Mouse (Mus musculus): ENCODE measurements around the gene Gm9821.

The Gm9821 gene

GRCm38 (mm10) chr2:91945483-91945882 is at the start of gene Gm9821:
Gm9821 (plus strand) TSS chr2:91945703.
- DNase-seq (ENCODE audit: low spot score in 2 of 2), result no peak

GRCm38 (mm10) chr2:91897968-91898367 is 47.5 kb upstream of the Gm9821 start:
- no peak for DNase-seq (ENCODE audit: low spot score in 2 of 2)

DNA sequence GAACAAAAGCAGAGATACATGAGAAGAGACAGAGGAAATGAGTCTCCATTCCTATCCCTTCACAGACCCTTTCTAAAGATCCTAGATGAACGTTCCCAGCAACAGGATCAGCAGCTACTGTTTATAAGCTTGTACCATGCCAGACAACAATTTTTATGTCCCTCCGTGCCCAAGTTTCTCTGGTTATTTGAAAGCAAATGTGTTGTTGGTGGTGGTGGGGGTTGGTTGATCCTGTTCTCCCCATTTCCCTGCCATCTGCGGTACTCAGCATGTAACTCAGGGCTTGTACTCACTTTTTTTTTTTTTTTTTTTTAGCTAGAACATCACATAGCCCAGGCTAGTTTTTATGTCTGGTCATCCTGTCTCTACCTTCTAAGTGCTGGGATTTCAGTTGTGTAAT is 46.4 kb upstream of the Gm9821 start:
- DNase-seq (ENCODE audit: low spot score in 2 of 2), result no peak

GRCm38 (mm10) chr2:91900431-91900830 is 45.1 kb upstream of the Gm9821 start:
- DNase-seq (ENCODE audit: low spot score in 2 of 2), result no peak

DNA sequence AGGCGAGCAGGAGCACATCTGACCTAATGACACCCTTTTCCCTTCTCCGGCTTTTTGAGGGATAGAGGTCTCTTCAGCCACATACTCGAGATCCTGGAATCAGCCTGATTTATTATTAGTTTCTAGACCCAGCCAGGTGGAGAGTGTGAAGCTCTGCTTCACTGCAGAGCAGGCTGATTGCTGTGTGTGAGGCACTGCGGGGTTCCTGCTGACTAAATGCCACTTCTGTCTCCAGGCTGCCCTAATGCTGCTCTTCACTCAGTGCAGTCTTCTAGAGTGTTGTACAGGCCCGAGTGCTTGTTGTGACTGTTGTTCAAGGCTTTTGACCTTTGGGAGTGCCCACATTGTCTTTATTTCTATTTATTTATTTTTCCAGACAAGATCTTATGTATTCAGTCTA is 43.2 kb upstream of the Gm9821 start:
- DNase-seq (ENCODE audit: low spot score in 2 of 2), result no peak

- DNase-seq (ENCODE audit: low spot score in 2 of 2), result peak; percentile 32 to 56
These were observed 42.2 kb upstream of the Gm9821 start for GRCm38 (mm10) chr2:91903171-91903925.

- DNase-seq (ENCODE audit: low spot score in 2 of 2), result peak in 1 of 2 experiments; percentile 40
These were observed 40.7 kb upstream of the Gm9821 start for GRCm38 (mm10) chr2:91904618-91905307.

DNA sequence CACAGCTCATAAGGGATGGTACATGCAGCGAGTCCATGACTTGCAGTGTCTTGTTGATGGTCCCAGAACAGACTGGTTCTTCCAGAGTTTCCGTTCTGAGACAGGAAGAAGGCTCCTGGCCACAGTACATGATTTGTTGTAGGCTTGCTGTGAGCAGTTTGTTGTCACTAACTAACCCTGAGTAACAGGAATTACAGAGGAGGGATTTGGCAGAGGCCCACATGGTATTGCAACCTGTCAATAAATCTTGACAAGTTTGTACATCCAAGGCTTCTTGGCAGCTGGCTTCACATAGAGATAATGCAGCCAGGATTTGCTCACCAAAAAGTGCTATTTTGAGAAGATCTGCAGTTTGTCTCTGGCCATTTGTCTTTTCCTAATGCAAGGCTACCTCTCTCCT is 39.4 kb upstream of the Gm9821 start:
- no peak for DNase-seq (ENCODE audit: low spot score in 2 of 2)

DNA sequence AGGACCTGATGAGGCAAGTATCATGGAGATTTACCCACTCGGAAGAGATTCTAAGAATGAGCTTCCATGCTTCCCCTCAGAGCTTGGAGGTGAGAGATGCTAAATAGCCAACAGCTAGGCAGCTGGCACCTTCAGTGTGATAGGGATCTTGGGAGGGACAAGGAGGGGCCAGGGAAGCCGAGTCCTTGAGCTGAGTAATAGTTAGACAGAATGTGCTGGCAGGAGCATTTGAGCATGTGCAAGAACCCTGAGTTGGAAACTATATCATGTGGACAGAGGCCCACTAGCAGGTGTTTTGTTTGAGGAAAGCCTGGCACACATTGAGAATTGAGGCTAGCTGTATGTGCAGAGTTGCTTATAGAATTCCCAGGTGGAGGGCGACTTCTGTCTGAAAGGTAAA is 32.9 kb upstream of the Gm9821 start:
- no peak for DNase-seq (ENCODE audit: low spot score in 2 of 2)

- DNase-seq (ENCODE audit: low spot score in 2 of 2), result no peak
These were observed 32.0 kb upstream of the Gm9821 start for GRCm38 (mm10) chr2:91913328-91914110.

- no peak for DNase-seq (ENCODE audit: low spot score in 2 of 2)
These were observed 29.0 kb upstream of the Gm9821 start for GRCm38 (mm10) chr2:91916346-91916977.

DNA sequence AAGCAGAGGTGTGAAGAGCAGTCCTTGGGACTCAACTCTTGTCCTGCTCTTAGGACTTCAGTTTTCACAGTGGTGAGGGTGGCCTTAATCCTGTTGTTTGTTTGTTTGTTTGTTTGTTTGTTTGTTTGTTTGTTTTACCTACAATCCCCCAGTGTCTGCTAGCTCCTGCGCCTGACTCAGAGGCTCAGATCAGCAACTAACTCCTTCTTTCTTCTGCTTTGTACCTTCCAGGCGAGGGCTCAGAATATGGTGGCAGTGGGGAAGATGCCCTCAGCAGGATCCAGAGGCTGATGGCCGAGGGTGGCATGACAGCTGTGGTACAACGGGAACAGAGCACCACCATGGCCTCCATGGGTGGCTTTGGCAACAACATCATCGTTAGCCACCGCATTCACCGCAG is 28.4 kb upstream of the Gm9821 start:
- DNase-seq (ENCODE audit: low spot score in 2 of 2), result no peak

DNA sequence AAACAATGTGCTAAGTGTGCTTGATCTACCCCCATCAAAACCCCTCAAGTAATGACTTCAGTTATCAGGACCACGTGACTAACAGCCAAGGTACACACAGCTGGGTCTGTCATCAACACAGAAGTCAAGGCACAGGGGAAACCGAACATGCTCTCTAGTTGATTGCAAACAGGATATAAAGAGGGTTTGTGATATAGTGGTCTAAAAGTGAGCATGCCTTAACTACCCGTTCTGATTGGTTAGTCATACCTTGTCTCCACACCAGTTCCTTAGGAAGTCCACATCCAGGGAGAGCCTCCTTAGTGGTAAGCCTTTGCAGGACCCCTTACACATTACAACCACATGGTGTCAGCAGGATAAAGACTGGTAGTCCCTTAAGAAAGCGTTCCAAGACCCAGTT is 25.4 kb upstream of the Gm9821 start:
- no peak for DNase-seq (ENCODE audit: low spot score in 2 of 2)

GRCm38 (mm10) chr2:91921181-91921789 is 24.2 kb upstream of the Gm9821 start:
- no peak for DNase-seq (ENCODE audit: low spot score in 2 of 2)

DNA sequence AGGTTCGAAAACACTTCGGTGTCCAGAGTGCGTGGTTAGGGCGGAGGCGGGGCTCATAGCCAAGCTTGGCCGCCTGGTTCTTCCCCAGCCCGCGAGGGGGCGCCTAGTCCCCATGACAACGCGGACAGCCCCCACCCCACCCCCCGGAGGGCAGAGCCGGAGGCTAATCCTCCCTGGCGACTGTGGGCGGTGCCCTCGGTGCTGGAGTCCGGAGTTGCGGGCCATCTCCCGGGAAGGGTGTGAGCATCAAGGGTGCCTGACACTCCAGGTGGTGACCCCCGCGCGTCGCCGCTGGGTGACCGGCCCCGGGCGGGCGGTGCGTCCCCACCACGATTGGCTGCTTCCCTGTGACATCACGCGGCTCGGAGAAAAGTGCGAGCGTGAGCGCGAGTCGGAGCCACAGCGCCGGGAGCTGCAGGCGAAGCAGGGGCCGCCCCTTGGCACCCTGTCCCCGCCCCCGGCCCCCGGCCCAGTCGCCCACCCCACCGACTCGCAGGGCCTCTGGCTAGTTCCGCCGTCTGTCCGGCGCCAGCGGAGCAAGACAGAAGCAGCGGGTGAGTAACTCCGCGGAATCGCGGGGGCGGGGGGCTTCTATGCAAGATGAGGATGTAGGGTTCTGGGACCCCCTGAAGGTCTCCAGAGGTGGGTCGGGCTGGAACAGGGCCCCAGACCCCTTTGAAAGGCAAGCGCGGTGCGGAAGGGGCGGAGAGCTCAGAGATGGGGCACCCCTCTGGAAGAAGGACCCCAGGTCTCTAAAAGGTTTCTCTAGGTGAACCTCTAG is 23.5 kb upstream of the Gm9821 start:
- DNase-seq (ENCODE audit: low spot score in 2 of 2), result peak; percentile 87 to 90

- DNase-seq (ENCODE audit: low spot score in 2 of 2), result no peak
These were observed 22.7 kb upstream of the Gm9821 start for GRCm38 (mm10) chr2:91922586-91923414.

GRCm38 (mm10) chr2:91923415-91924337 is 21.8 kb upstream of the Gm9821 start:
- peak in 1 of 2 experiments; percentile 77 for DNase-seq (ENCODE audit: low spot score in 2 of 2)

DNA sequence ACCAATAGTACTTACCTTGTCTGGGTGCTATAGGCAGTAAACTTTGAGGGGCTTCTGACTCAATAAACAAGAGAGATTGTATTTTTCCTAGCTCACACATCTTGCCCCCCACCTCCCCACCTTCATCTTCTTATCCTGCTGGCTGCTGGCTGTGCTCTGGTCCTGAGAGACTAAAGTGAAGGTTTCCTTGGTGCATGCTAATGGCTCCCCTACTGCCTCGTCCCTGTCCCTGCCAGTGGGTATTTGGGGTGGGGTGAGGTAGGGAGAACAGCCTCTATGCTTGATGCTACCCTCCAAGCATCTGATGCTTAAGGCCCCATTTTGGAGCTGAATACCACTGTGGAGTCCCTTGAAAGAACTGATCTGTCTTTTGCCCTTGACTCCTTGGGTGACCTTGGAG is 20.8 kb upstream of the Gm9821 start:
- DNase-seq (ENCODE audit: low spot score in 2 of 2), result no peak

DNA sequence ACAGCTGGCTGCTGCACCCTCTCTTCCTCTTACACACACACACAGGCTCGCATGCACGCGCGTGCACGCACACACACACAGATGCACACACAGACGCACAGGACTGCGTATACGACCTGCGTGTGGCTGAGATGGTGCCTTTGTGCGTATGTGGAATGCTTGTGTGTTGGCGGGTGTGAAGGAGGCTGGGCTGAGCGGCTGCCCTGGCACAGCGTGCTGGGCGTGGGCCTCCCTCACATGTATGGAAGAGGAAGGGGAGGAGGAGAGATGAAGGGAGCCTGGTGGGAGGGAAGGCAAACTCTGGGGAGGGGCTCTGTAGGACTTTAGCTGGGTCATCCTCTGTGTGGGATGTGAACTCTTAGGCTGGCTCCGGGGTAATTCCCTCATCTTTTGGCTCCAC is 20.1 kb upstream of the Gm9821 start:
- peak in 1 of 2 experiments; percentile 85 for DNase-seq (ENCODE audit: low spot score in 2 of 2)
